Mouse (Mus musculus) right cerebral cortex, postnatal 25 days (tissue): ENCODE measurements at regions not wholly inside any gene's neighbourhood (a gene's known extent, or its start where the extent isn't known, plus 50 kb on each side); places are given as distances from the start of the nearest gene placed in this dataset.
"Not testable (repeated sequence)": the region's sequence is repeated elsewhere in the genome, so short reads cannot be mapped to it uniquely, and the experiment has no call there.

Experiments
- DNase-seq: peaks from one replicate; pipeline ENCODE4 v3.0.0; 2022

DNA sequence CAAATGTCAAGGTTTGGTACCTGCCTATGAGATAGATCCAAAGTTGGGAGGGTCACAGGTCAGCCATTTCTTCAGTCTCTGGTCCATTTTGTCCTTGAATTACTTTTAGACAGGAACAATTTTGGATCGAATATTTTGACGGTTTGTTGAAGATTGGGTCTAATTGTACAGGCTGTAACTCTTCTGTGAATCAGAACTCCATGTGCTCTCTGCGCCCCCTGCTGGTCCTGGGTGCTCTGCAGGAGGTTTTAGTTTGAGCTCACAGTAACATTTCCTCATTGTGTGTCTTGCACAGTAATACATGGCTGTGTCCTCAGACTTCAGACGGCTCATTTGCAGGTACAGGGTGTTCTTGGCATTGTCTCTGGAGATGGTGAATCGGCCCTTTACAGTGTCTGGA is 158.1 kb downstream of the Adam6a start:
- not testable (repeated sequence) for DNase-seq

DNA sequence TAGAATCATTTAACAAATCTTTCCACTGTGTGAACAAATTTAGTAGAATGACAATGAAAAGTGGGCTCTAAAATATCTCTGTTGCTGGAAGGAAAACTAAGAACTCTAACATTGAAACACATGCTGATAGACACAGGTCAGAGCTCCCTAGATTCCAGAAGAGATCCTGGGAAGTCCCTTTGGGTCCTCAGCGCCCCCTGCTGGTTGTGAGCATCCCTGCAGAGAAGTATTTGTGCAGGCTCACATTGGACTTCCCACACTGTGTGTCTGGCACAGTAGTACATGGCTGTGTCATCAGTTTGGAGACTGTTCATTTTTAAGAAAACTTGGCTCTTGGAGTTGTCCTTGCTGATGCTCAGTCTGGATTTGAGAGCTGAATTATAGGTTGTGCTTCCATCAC is 172.7 kb downstream of the Adam6a start:
- not testable (repeated sequence) for DNase-seq

DNA sequence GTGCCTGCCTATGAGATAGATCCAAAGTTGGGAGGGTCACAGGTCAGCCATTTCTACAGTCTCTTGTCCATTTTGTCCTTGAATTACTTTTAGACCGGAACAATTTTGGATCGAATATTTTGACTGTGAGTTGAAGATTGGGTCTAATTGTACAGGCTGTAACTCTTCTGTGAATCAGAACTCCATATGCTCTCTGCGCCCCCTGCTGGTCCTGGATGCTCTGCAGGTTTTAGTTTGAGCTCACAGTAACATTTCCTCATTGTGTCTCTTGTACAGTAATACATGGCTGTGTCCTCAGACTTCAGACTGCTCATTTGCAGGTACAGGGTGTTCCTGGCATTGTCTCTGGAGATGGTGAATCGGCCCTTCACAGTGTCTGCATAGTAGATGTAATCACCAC is 192.1 kb downstream of the Adam6a start:
- no peak for DNase-seq

DNA sequence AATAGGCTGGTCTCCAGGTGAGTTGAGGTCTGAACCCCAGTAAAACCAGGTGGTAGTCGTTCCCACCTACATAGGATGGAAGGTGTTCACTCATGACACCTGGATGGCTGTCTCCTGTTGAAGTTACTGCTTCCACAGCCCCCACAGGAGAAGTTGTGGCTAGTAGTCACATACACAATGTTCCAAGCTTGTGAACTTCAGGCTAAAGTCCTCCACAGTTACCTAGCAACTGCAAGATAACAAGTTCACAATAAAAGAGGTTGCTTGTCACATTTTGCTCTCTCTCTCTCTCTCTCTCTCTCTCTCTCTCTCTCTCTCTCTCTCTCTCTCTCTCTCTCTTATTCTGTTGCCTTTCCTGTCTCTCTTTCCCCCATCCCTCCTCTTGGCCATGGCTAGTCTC is 202.6 kb downstream of the Adam6a start:
- DNase-seq = no peak

DNA sequence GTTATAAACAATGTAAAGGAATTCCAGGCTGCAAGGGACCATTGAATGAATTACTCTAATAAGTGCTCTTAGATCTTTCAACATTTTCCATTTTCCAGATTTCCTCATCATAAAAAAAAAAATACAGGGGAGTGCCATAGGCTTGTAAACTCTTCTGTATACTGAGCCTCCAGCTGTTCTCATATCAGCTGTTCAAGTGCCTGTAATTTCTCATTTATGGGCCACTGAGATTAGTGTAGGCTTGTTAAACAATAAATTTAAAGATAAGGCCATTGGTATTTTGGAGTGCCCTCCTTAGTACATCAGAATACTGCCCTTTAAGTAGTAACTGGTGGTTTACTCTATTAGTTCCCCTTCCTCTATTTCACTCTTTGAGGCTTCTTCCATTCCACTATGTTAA is 204.3 kb downstream of the Adam6a start:
- DNase-seq = no peak

DNA sequence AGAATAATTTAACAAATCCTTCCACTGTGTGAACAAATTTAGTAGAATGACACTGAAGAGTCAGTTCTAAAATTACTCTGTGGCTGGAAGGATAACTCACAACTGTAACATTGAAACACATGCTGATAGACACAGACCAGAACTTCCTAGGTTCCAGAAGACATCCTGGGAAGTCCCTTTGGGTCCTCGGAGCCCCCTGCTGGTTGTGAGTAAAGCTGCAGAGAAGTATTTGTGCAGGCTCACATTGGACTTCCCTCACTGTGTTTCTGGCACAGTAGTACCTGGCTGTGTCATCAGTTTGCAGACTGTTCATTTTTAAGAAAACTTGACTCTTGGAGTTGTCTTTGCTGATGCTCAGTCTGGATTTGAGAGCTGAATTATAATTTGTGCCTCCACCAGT is 225.9 kb downstream of the Adam6a start:
- DNase-seq = no peak

DNA sequence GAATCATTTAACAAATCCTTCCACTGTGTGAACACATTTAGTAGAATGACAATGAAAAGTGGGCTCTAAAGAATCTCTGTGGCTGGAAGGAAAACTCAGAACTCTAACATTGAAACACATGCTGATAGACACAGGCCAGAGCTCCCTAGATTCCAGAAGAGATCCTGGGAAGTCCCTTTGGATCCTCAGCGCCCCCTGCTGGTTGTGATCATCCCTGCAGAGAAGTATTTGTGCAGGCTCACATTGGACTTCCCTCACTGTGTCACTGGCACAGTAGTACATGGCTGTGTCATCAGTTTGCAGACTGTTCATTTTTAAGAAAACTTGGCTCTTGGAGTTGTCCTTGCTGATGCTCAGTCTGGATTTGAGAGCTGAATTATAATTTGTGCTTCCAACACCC is 252.2 kb downstream of the Adam6a start:
- DNase-seq = not testable (repeated sequence)

DNA sequence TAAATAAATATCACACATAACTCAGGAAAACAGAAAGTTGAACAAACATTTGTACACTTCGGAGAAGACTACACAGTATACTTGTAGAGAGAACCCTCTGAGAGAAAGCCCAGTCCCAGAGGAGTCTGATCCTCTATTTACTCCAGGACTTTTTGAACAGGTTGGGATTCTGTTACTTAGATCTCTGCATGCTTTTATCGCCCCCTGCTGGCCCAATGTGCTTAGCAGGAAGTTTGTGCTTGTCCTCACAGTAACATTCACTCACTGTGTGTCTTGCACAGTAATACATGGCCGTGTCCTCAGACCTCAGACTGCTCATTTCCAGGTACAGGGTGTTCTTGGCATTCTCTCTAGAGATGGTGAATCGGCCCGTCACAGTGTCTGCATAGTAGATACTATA is 282.7 kb downstream of the Adam6a start:
- no peak for DNase-seq

DNA sequence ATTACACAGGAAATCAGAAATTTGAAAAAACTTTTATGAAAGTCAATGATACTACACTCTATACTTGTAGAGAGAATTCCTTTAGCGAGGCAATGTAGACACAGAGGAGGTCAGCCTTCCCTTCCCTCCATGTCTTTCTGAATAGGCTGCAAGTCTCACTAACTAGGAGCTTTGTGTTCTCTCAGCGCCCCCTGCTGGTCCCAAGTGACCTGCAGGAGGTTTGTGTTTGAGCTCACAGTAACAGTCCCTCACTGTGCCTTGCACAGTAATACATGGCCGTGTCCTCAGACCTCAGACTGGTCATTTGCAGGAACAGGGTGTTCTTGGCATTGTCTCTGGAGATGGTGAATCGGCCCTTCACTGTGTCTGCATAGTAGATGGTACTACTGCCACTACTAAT is 315.2 kb downstream of the Adam6a start:
- DNase-seq = no peak

DNA sequence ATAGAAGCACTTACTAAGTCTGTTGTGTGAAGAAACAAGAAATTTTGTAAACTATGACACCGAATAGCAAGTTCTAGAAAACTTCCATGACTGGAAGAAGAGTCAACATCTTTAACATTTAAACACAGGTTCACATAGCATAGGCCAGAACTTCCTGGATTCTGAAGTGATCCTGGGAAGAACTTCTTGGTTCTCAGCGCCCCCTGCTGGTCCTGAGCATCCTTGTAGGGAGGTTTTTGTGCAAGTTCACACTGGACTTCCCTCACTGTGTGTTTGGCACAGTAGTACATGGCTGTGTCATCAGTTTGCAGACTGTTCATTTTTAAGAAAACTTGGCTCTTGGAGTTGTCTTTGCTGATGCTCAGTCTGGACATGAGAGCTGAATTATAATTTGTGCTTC is 335.1 kb downstream of the Adam6a start:
- no peak for DNase-seq

DNA sequence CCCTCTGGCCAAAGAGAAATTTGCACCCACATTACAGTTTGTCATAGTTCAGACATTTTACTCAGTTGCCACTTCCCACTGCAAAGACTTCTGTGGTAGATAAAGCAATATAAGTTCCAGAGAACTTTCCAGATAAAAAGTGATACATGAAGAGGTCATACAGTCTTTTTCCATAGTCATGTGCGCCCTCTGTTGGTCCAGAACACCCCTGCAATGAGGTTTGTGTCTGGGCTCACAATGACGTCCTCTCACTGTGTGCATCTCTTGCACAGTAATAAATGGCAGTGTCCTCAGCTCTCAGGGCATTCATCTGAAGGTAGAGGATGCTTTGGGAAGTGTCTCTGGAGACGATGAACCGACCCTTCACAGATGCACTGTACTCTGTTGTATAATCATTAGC is 352.4 kb downstream of the Adam6a start:
- DNase-seq = no peak

DNA sequence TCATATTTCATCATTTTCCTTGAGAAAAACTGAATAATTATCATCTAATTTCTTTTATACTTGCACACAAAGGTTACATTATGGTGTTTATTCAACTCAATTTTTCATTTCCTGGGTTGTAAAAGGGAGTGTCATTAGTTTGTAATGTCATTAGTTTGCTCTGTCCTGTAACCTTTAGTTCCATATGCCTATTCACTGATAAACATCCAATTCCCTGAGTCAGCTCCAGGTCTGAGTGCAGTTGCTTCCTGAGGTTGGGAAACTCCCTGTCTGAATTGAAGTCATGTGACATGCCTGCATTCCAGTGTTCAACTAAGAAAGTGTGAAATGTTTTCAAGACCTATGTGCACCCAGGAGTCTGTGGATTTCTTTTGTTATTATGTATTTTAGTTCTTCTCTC is 362.8 kb downstream of the Adam6a start:
- DNase-seq = no peak

DNA sequence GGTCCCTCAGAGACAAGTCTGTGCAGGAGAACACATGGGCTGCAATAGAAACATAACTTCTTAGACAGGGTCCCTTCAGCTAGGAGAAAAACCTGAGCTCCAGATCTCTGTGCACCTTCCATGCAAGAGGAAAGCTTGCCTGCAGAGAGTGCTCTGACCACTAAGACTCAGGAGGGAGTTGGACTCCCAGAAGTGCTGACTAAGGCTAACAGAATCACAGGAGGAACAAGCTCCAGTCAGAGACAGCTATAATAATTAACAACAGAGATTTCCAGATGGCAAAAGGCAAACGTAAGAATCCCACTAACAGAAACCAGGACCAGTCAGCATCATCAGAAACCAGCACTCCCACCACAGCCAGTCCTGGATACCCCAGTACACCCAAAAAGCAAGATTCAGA is 364.0 kb downstream of the Adam6a start:
- no peak for DNase-seq

DNA sequence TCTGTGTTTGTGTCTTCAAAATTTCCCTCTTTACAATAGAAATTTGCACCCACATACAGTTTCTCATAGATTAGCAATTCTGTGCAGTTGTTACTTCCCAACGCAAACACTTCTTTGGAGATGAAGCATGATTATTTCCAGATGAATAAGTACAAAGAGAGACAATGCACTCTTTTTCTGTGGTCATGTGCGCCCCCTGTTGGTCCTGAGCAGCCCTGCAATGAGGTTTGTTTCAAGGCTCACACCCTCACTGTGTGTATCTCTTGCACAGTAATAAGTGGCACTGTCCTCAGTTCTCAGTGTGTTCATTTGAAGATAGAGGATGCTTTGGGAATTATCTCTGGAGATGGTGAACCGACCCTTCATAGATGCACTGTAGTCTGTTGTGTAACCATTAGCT is 368.1 kb downstream of the Adam6a start:
- no peak for DNase-seq

DNA sequence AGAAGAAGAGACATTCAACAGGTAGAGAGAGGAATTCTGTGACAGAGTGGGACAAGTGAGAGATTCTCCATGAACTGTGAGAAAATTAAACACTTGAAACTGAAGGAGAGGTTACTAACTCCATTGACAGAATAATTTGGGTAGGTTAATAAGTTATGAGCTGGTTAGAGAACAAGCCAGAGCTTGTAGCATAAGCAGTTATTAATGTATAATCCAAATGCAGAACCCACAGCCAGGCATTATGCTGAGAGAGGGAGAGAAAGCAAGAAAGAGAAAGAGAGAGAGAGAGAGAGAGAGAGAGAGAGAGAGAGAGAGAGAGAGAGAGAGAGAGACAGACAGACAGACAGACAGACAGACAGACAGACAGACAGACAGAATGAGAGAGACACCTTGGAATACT is 397.0 kb downstream of the Adam6a start:
- no peak for DNase-seq

DNA sequence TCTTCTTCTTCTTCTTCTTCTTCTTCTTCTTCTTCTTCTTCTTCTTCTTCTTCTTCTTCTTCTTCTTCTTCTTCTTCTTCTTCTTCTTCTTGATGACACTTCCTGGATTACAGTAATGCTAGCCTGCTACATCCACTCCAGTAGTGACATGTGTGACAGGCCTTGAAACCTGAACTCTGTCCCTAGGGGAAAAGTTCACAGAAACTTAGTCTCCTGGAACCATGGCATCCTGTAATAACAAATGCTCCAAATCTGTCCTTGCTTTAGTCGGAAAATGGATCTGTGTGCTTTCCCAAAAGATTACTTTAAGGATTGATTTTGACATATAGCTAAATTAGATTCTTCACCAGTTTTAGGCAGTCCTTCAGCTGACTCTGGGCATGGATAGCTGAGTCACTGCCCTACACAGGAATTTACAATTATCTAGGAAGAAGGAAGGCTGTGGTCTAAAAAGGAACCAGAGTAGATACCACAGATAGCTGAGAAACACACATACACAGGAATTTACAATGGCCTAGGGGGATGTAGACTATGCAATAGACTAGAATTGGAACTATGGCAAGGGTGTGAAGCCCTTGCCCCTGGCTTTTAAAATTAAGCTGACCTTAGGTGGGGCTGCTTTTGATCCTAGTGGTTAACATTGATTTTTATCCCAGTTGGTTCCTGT is 400.1 kb downstream of the Adam6a start:
- not testable (repeated sequence) for DNase-seq

DNA sequence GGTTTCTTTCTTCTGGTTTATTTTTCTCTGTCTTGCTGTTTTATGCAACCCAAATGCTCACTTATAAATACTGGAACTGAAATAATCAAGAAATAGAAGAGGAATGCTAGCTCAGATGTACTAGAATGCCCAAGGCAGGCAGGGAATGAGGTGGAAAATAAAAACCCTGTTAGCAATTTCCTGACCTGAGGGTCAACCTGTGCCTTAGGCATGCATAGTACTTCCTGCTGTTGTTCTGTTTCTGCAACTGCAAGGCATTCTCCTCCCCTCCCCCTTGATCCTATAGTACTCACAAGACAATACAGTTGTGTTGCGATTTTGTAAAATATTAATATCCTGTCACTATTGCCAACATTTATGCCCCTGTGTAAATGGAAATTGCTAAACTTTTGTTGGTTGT is 402.1 kb downstream of the Adam6a start:
- DNase-seq = not testable (repeated sequence)

DNA sequence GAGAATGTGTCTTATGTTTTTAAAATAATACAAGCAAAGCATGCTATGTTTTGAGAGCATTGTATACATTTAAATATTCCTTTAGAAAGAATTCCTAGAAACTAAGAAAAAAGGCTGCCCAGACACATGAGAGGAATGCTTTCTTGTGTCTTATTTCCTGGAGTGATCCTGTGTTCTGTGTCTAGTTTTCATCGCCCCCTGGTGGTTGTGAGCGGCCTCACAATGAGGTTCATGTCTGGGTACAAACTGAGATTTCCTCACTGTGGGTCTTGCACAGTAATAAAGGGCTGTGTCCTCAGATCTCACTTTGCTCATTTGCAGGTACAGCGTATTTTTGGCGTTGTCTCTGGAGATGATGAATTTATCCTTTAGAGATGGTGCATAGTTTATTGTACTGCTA is 404.3 kb downstream of the Adam6a start:
- not testable (repeated sequence) for DNase-seq

DNA sequence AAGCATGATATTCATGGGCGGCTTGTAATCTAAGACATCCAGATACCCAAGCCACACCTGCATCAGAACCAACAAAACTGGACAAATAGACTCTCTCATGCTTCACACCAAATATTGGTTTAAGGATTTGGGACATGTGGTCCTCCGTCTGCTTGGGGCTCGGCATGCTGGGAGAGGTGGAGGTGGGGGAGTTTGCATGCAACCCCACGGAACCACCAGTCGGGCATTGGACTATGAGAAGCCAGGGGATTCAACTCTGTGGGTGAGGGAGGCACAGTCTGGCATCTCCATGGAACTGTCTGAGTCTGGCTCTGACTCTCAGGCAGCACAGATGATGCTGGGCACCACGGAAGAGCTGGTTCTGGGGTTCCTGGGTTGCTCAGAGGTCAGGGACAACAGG is 430.6 kb downstream of the Adam6a start:
- no peak for DNase-seq

DNA sequence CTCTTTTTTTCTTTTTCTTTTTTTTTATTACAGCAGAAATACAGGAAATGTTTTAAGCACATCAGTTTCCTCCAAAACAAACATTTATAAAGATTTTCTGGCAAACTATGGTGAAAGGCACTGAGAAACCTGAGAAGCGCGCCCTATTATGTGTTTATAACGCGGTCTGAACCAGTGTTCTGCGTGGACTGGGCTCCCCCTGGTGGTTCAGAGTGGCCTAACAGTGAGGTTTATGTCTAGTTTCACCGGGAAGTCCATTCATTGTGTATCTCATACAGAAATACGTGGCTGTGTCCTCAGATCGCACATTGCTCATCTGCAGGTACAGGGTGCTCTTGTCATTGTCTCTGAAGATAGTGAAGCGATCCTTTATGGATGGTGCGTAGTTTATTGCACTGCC is 437.9 kb downstream of the Adam6a start:
- peak; percentile 47 for DNase-seq

DNA sequence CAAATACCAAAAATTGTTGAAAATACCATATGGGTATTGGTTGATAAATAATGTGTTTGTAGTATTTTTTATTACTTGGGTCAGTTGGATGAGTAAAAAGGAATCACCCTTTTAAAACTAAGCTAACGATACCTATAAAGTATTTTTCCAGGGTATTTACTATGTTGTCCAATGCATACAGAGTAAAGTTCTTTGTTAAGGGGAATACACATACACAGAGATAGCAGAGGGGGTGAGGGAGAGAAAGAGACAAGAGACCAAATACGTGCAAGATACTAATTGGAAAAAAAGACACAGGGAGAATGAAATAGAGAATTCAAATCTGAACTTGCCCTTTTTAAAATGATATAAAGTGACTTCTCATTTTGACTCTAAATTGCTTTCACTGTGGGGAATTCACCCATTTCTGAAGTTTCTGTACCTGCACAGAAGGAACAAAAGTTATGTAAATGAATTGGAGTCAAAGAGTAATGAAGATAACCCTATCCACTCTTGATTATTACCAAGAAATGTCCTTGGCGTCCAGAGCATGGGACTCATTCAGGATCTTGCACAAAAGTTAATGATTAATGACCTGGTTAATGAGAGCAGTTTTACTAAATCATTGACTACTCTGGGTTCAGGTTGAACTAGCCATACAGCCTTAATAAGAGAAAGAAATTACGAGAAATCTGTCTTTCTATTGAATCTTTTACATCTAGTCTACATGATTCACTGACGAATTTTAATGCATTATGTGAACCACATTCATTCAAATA is 443.7 kb downstream of the Adam6a start:
- no peak for DNase-seq

DNA sequence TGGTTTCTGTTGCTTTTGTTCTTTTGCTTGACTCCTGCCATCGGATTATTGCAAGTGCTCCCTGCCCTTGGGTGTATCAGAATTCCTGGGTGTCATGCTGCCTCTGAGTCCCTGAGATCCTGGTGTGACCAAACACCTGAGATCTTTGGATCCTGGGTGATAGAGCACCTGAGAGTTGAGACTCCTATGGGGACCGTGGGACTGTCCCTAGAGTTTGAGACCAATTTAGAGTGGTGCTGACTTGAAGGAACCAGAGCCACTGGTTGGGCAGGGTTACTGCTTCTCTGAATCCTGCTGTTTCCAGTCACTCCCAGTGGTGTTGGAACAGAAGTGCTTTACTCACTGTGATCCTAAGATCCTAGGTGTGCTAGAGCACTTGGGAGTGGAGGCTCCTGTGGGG is 448.7 kb downstream of the Adam6a start:
- DNase-seq = no peak

DNA sequence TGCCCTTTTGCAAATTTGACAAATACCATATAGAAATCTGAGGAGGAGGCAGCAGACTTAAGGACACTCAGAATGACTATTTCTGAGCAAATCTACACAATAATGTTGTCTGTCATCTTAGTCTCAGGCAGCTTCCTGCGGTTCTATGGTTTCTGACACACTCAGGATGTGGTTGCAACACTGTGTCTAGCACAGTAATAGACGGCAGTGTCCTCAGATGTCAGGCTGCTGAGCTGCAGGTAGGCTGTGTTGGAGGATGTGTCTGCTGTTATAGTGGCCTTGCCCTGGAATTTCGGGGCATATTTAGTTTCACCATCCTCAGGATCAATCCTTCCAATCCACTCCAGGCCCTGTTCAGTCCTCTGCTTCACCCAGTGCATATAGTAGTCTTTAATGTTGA is 450.6 kb downstream of the Adam6a start:
- not testable (repeated sequence) for DNase-seq

DNA sequence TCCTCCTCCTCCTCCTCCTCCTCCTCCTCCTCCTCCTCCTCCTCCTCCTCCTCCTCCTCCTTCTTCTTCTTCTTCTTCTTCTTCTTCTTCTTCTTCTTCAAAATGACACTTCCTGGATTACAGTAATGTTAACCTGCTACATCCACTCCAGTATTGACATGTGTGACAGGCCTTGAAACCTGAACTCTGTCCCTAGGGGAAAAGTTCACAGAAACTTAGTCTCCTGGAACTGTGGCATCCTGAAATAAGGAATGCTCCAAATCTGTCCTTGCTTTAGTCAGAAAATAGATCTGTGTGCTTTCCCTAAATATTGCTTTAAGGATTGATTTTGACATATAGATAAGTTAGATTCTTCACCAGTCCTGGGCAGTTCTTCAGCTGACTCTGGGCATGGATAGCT is 464.8 kb downstream of the Adam6a start:
- not testable (repeated sequence) for DNase-seq

DNA sequence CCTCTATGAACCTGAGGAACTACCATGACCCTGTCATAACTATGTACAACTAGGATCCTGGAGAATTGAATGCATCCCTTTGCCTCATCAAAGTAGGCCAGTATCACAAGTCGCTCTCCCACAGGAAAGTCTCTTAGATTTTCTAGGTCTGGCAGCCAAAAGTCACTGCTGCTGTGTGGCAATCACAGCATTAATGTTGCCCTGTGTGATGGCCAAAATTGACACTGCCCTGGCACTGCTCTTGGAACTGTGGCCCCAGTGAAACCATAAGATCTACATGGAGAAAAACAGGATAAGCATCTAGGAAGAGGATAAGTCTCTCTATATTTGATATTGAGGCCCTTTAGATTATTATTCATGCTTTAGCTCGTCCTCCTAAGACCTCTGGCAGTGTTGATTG is 465.7 kb downstream of the Adam6a start:
- DNase-seq = no peak
